Mouse (Mus musculus): ENCODE measurements around the gene Gzf1.

Gene Gzf1

DNA sequence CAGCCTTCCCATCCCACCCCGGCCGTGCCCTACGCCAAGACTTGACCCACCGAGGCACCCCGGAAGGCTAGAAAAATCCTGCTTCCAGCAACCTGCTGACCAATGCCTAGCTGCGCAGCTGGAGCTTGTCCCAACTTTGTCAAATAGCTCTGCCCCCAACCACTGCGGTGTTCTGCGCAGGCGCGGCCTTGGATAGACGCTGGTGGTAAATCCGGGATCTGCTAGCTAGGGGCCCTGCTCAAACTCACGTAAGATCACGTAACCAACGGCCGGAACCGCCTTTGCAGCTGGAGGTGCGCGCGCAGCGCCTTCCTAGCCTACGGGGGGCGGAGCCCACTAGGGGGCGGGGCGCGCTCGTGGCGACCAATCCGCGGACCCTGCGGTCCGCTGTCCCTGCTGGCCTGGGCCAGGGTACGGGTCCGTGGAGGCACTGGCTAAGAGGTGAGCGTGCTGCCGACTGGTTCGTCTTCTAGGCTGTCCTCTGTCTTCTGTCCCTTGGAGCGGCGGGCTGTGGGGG, at the start of gene Gzf1:
TSS of gene Gzf1 (plus strand) at position 249 of the 517 bp plus-strand sequence.
- in situ Hi-C loops (cut with MboI, MseI): loop anchor here (25.0 kb wide), 1 partner anchor 1906 kb away; no protein-coding TSS in a partner anchor

DNA sequence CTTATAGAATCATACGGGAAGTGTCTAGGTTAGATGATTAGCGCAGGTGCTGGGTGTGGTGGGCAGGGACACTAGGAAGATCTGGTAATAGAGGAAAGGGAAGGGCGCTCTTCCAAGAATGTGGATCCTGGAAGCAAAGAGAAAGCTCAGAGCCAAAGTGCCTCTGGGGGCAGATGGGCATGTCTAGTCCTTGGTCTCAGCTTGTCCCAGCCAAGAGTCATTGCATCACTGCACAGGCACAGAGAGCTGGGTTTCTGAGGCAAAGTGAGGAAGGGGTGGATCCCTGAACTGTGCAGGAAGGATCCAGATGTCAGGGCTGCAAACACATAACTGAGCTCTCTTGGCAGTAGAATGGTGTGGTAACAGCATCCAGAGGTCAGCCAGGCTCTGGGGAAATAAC, 49.2 kb upstream of the Gzf1 start:
- in situ Hi-C loops (cut with MboI, MseI): no loop called here

DNA sequence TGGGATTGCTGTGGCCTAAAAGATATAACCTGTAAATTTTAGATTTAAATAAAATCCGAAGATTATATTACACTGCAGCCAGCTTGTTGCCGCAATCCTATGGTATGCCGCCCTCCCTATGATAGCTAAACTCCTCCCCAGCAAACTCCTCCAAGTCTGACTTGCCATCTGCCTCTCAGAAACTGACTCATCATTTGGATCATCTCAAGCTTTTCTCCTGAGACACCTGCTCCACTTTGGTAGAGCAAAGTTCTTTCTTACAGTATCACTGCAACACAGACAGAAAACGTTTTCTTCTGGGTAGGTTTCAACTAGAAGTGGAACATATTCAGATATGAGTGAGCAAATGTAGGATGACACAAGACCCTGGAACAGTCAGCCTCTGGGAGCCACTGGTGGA, 46.4 kb upstream of the Gzf1 start:
- in situ Hi-C loops (cut with MboI, MseI): no loop called here

DNA sequence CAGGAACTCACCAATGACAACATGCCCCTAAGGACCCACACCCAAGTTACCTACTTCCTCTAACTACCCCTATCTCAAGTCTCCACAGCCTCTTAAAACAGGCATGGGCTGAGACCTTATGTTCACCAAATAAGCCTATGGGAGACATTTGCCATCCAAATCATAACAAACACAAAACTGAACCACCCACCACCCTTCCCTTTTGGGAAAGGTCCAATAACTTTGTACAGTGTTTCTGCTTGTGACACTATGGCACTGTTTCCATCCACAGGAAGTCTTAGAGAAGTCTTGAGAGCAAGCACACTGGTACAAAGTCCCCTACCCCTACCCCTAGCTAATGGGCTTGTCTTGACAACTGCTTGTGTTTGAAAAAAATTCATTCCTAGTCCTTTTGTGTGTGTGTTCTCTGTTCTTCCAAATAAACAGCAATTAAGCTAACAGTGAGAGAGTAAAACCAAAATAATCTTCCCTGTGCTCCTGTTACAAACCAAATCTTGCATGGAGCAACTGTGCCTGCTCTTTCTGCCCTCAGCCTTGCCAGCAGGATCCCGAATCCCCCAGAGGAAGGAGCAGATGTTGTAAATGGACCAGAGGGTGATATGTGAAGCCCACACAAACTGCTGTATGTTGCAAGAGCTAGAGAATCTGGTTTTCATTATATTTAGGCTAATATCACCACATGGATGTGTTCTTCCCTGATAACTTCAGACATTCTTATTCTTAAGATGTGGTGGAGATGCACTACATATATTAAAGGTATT, 38.0 kb upstream of the Gzf1 start:
- in situ Hi-C loops (cut with MboI, MseI): no loop called here

DNA sequence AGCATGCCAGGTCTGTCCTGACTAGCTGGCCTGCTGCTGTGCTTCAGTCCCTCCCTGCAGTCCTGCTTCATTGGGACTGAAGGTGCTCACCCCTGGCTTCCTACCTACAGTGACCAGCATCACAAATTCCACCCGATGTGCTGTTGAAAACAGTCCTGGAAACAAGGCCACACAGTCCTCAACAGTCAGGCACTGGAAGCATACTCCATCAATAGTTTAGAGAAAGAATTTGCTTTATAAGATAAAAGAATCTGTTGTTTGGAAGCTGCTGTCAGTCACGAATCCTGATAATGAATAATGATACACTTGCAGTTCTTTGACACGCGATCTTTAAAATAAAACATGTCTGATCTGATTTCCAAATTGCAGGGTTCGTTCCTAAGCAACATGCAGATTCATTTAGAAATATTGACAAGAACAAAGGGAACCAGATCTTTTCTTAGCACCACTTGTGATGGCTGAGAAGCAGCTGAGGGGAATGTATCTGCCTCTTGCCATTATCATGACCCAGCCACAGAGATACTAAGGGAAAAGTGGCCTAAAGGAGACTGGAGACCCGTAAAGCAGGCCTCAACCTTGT, 36.3 kb upstream of the Gzf1 start:
- in situ Hi-C loops (cut with MboI, MseI): no loop called here

DNA sequence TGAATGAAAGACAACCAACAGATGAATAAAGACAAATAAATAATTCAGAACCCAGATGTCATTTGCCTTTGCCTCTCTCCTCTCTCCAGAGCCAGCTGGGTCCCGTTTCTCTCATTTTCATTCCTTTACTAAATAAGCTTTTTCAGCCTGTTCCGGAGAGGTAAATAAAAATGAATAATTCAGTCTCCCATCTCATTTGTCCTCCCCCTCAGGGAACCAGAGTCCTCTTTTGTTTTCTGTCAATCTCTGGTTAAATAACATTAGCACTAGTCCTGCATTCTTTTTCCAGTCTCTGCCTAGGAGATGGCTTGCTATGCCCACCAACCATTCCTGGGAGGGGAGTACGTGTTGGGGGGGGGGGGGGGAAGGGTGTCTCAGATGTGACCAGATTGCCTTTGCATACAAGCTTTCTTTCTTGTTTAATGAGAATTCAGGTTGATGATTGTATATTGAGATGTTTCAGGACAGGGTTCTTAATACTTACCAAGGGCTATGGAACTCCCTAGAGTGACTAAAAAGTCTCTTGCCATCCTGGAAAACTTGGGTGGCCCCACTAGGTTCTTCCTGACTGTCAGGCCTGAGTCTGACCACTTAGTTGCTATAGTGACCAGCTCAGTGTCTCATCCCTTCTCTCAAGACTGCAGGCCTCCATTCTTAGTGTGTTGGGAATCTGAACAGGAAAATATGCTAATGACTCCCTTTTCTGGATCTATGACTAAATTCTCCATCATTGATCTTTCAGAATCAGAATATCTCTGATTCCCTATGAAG, 30.1 kb upstream of the Gzf1 start:
- in situ Hi-C loops (cut with MboI, MseI): no loop called here

DNA sequence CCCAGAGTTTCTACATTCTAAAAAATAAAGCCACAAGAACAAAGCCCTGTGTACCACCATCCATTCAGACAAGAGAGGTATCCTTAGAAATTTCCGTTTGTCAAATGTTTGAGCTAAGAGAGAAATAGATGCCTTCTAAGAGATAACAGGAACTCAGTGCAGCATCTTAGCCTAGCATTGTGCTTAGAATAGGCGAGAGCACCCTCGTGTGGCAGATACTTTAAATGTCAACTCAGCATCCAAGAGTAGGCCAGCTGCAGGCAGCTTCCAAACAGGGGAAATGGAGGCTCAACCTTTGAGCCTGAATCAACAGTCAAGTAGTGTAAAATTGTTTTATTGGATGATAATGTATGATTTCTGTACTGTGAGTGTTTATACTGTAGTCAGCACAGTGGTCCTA, 25.9 kb upstream of the Gzf1 start:
- in situ Hi-C loops (cut with MboI, MseI): no loop called here

DNA sequence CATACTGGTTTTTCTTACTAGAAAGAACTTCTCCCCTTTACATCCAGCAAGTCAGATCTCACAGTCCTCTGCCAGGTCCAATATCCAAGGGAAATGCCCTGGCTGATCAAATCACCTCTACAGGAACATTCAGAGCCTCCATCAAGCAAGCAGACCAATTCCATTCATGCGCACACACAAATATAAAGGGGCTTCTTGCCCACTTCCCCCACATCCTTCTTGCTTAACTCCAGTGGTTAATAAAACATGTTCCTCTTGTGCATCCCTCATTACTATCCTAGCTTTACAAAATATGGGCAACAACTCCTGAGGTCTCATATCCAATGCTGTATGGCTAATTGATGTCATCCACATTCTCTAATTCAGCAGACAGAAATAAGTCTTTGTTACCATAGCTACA, 17.4 kb upstream of the Gzf1 start:
- in situ Hi-C loops (cut with MboI, MseI): loop anchor here (5.0 kb wide), 1 partner anchor 86 kb away; no protein-coding TSS in a partner anchor

DNA sequence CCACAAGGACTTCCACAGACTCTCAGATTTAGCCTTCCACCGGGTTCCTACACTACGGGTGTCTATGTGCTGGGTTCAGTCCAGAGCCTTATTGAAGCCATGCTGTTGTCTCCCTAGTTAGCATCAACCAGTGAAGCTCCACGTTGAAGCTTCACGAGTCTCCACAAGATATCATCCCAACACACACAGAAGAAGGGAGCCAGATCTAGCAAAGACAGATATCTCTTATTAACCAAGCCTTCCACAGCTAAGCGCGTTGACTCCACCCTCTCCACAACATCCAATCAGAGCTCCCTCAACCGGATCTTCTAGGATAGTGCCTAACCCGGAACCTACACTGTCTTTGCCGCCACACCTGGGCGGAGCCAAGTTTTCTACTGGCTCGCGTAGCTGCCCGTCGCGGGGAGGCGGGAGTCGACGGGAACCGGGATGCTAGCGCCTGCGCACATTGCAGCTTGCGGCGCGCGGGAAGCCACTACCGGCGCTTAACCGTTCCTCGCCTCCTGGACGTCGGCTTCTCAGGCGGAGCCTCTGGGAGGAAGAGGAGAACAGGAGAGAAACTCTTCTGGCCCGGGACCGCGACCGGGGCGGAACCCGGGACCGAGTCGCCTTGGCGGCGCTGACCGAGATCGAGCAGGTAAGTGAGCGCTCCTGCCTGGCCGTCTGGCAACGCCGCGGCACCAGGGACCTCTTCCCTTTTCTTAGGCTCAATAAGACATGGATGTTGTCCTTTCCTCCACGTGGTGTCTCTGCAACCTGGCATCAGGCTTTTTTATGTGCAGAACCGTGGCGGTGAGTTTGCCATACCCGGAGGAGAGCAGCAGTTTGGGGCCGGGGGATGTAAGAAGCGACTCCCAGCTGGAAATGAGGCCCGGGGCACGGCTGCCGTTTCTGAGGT, 8.4 kb upstream of the Gzf1 start, which contains the start of gene Nxt1:
TSS of gene Nxt1 (plus strand) at position 403 of the 898 bp plus-strand sequence.
- in situ Hi-C loops (cut with MboI, MseI): loop anchor here (10.0 kb wide), 1 partner anchor 202 kb away; the partner anchor contains the start of gene Cst3

DNA sequence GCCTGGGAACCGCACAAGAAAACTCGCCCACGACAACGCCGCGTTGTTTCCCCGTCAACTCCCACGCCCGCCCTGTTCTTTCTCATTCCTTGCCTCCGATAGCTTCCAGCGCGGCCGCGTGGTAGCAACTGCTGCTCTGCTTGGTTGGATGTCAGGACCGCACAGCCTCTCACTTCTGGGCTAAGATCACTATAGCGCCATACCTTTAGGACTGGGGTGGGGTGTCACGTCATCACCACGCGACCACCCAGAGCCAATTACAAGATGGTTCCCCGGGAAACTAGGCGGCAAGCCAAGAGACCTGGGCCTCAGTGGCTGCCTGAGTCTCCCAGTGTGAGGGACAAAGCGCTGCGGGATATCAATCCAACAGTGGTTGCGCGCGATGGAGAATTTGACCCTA, 3.0 kb upstream of the Gzf1 start:
- in situ Hi-C loops (cut with MboI, MseI): loop anchor here (10.0 to 25.0 kb wide), 2 partner anchors 197 to 1910 kb away; partner anchors contain the start of gene Cst3

DNA sequence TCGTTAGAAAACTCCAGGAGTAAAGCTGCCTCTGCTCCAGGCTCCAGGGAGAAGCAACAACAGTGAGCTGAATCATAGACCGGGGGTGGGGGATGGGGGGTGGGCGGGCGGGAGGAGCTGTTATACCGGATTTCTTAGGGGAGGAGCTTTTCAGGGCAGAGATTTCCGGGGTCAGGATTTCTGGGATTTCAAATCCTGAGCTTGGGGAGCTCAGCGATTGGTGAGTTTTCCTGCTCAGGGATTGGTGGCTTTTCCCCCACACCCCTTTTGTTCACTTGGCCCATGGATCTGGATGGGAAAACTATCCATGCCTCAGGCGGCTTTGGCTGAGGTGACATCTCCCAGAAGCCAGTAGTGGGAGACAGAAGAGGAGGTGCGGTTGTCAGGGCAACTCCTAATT, 1.5 kb upstream of the Gzf1 start:
- in situ Hi-C loops (cut with MboI, MseI): loop anchor here (10.0 to 25.0 kb wide), 2 partner anchors 195 to 1908 kb away; partner anchors contain the start of gene Cst3

DNA sequence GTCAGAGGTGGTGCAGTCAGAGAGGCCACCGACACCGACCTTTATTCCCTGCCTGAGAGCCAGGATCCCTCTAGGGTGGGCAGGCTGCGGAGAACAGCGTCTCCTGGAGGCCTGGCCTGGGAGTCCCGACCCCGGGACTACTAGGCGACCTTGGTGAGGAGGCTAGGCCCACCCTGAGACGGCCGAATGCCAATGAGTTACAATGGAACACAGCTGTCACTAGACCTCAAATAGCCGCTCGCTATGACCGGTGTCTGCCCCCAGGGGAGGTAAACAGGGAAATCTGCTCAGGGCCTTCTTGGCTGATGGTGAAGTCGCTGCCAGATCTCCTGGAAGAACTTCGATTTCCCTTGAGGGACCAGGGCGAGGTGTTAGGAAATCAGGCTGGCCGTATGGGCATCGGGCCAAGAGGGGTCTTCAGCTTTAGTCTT, 653 bp downstream of the Gzf1 start:
- in situ Hi-C loops (cut with MboI, MseI): loop anchor here (25.0 kb wide), 1 partner anchor 1906 kb away; no protein-coding TSS in a partner anchor

DNA sequence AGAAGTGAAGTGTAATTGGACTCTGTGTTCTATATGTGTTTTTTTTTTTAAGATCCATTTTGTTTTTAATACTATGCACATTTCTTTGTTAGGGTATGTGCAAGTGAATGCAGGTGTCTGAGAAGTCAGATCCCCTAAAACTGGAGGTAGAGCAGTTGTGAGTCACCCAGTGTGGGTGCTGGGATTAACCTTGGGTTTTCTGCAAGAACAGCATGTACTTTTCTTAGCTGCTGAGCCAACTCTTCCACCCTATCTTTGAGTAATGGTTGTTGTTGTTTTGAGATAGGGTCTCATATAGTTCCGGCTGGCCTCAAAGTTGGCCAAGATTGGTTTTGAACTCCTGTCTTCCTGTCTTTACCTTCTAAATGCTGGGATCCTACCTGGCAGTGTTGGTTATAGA, 2.2 kb downstream of the Gzf1 start:
- in situ Hi-C loops (cut with MboI, MseI): loop anchor here (25.0 kb wide), 1 partner anchor 1904 kb away; no protein-coding TSS in a partner anchor

DNA sequence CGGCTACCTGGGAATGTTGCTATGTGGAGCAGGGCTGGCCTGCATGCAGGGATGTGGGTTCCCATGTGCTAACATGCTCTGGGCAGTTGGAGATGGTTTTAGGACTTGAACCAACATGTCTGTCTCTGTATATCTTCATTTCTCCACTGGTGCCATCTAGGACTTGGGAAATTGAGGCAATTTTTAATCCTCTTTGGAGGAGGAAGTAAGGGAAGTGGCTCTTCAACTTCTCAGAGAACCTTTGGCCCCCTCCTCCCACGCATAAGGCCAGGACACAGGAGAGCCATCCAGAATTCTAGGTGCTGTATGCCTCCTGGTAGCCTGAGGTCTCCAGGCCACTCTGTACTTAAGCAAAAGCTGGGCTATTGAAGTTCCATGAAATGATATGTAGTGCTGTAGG, 4.1 kb downstream of the Gzf1 start:
- in situ Hi-C loops (cut with MboI, MseI): loop anchor here (5.0 to 25.0 kb wide), 2 partner anchors 212 to 1902 kb away; no protein-coding TSS in a partner anchor

DNA sequence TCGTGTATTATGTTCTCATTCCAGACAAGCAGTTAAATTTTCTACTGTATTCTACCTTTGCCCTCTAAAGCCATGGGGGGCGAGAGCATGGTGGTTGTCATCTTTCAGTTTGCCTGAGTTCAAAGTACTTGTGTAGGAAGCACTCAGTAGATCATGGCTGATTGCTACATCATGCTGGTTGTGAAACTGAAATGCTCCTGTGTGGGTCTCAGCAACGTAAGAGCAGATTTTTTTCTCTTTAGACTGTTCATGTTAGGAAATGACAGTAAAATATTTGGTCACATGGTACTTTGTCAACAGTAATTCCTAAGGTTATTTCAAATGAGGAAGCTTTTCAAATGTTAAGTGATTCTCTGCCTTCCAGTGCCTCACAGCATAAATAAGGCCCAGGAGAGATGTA, 4.9 kb downstream of the Gzf1 start:
- in situ Hi-C loops (cut with MboI, MseI): loop anchor here (5.0 to 25.0 kb wide), 2 partner anchors 212 to 1902 kb away; no protein-coding TSS in a partner anchor

DNA sequence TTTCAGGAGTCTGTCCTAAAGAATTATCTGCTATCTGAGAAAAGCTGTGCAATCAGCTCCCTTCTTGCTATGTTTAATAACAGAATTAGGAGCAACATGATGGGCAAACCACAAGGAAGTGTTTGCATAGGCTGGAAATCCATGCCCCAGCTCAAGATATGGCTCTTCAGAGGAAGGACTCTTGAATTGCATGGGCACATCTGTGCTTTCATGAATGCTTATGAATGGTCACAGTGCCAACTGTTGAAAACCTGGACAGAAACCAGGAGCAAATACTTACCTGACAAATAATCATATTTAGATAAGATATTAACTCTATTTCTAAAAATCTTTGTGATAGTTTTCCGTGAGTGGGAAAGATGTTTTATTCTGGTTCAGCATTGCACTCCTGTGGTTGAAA, 6.0 kb downstream of the Gzf1 start:
- in situ Hi-C loops (cut with MboI, MseI): loop anchor here (5.0 to 25.0 kb wide), 2 partner anchors 210 to 1900 kb away; no protein-coding TSS in a partner anchor

DNA sequence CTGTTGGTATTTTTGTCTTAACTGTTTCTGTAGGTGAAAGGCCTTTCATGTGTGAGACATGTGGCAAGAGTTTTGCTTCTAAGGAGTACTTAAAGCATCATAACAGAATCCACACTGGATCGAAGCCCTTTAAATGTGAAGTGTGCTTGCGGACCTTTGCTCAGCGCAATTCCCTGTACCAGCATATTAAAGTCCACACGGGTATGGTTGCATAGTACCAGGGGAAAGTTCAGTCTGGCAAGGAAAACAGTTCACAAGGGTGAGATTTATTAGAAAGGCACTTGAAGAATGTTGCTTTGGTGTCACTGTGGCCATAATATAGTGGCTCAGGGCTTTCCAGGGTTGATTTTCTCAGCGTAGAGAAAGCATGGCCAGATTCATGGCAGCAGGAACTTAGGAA, 7.1 kb downstream of the Gzf1 start:
- in situ Hi-C loops (cut with MboI, MseI): loop anchor here (5.0 to 25.0 kb wide), 2 partner anchors 209 to 1899 kb away; no protein-coding TSS in a partner anchor

DNA sequence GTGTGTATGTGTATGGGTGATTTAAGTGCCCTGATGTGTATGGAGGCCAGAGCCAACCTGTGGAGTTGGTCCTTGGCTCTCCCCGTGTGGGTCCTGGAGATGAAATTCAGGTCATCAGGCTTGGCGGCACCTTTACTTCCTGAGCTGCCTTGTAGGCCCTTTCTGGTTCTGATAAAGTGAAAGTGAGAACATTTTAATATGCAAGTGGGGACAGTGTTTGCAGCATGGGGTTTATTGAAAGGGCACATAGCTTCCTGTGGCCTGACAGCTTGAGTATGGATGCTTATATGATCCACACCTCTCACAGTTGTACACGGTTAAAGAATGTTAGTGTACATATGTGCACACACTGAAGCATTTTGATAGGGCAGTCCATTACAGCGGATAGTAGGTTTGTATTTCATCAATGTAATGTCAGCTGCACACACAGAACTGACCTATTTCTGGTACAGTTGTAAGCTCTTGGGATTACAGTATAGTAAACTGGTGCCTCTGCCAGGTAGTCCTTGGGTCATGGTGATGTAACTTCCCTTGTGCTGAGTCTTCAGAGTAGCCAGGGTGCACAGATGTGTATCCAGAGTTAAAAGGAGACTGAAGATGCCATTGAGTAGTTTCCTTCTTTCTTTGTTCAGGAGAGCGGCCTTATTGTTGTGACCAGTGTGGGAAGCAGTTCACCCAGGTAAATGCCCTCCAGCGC, 8.8 kb downstream of the Gzf1 start:
- in situ Hi-C loops (cut with MboI, MseI): loop anchor here (5.0 to 25.0 kb wide), 2 partner anchors 208 to 1898 kb away; no protein-coding TSS in a partner anchor

DNA sequence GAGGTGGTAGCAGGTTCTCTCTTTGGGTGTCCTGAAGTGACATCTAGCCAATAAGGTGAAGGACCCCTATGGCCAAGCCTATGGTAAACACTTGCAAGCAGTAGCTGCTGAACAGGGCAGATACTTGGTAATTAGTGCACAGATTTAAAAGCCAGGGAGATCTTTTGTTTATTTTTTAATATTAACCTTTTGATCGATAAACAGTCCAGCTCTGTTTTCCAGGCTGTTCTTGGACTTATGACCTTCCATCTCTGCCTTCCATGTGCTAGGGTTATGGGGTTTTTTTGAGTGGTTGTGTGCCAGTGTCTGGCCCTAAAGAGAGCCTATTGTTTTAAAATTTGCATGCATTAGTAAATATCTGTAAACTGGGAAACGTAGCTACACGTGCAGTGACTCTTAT, 9.5 kb downstream of the Gzf1 start:
- in situ Hi-C loops (cut with MboI, MseI): loop anchor here (25.0 kb wide), 1 partner anchor 1897 kb away; no protein-coding TSS in a partner anchor
